Mouse (Mus musculus): ENCODE data around the gene Nhs. TPM values are rescaled to one million over a fixed set of nuclear protein-coding genes. Genes with fewer than 3 reads are reported as not detected.

The Nhs gene
- polyA plus RNA-seq (2012; ENCODE audit: low replicate concordance): 0.08 and 0.21 TPM in 2 replicates

DNA sequence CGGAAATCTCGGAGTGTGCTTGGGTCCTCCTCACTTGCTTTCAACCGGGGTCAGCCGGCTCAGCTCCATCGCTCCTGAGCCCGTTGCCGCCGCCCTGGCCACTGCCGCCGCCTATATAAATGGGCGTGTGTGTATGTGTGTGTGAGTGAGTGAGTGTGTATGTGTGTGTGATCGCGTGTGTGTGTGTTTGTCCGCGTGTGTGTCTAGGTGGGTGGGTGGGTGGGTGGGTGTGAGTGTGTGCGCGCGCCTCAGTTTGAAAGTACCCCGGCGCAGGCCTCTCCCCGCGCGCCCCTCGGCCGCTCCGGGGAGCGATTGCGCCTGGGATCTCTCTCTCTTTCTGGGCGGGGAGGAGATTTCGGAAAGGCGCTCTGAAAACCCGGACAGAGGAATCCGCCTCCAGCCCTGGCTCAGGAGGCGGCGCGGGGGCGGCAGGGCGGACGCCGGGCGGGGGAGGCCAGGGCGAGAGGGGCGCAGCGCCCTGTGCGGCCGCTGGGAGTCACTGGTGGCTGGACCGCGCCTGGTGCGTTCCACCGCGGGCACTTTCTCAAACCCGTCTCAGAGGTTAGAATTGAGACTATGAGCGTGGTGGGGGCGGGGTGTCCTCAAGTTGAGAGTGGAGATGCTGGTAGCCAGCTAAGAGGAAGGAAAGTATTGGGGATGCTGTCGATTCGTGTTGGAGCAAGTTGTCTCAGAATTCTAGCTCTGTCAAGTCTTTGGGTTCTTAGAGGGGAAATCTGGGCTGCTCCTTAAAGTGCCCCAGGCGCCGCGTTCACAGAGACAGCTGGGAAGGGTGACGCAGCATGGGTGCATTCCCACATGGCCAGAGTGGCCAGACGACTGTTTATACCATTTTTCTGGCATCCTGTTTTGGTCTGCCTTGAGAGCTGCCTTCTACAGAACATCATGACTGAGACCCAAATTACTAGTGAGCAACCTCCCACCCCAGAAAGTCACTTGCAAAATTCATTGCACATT is at the start of gene Nhs:
TSS of gene Nhs (minus strand) at position 94 of the 975 bp plus-strand sequence.

Measured in hematopoietic multipotent progenitor cell, adult 10-12 weeks (in vitro differentiated cells).